Mouse (Mus musculus): ENCODE measurements at regions not wholly inside any gene's neighbourhood (a gene's known extent, or its start where the extent isn't known, plus 50 kb on each side); places are given as distances from the start of the nearest gene placed in this dataset.

DNA sequence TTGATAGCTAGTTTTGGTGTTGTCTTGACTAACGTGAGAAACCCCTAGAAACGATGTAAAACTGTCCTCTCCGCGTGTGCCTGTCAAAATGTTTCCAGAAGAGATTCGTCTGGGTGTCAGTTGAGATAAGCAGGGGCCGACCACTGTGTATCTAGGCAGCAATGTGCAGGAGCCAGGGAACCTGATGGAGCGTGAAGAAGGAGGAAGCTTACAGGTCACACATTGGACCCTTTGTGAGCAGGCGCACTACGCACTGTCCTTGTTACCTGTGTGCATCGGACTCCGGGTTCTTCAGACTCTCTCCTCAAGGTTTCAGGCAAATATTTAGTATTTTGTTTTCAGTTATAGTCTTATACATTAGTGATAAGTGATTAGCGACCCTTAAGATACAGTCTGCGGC is 59.5 kb upstream of the Slc35b3 start:
- no peak for TF ChIP-seq CTCF (conservative IDR thresholded peaks at IDR 0.05; ENCODE audit: low read length)
- no peak for TF ChIP-seq NANOG (IDR thresholded peaks at IDR 0.05; ENCODE audit: borderline replicate concordance, low read length)

Measured in E14TG2a.4 (cell line).